Mouse (Mus musculus): ENCODE measurements around the gene Rap1gds1. TPM values are rescaled to one million over a fixed set of nuclear protein-coding genes. Genes with fewer than 3 reads are reported as not detected.

The Rap1gds1 gene
- total RNA-seq, 4 experiments from 2014 or later, result 210 to 228 (median 216) TPM

DNA sequence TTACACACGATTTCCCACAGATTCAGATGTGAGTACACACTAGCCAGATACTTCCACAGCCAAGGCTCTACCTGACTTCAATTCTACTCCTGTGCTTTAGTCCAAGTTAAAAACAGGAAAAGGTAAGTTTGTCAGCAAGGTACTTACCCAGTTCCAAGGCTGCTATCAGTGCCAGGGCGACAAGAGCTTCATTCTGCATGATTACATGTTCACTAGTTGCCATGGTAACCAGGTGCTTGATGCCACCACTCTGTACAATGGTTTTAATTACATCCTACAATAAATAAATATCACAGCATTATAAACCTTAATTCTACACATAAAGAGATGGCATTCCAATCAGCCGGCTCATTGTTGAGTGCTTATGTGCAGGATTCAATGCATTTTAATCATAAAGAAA lies 129.5 kb downstream of the Rap1gds1 start:
- DNase-seq (ENCODE audit: low spot score in 2 of 2), result no peak

DNA sequence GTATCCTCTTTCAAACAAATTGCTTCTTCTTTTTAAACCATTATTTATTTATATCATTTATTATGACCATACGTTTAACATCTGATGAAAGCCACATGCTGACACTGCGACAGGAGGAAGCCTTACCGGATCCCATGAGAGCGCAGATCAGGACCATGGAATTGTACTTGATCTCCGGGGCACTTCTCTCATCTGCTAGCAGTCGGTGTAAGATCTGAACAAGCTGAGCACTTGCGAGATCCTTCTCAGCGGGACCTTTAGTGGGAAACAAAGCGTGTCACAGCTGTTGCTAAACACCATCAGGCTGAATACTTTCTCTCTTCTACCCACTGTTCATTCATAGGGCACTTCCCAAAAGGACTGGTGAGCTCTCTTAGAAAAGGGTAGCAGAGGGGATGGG lies 133.4 kb downstream of the Rap1gds1 start:
- DNase-seq (ENCODE audit: low spot score in 2 of 2), result no peak

DNA sequence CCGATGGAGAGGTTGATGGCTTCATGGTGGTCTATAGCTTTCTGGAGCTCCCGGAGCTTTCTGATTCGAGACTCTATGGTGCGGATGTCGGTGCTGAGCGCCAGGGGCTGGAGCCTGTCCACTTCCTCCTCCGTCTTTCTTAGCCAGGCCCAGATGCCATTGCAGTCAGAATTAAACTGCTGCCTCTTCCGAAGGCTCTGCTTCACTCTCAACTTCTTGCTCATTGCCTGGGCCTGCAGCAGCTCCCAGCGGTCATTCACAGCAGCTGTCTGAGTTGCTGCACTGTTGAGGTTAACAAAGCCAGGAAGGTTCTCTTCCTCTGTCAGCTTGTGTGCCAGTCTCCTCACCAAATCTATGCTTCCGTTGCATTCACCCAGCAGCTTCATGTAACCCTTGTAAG lies 137.8 kb downstream of the Rap1gds1 start:
- no peak for DNase-seq (ENCODE audit: low spot score in 2 of 2)

DNA sequence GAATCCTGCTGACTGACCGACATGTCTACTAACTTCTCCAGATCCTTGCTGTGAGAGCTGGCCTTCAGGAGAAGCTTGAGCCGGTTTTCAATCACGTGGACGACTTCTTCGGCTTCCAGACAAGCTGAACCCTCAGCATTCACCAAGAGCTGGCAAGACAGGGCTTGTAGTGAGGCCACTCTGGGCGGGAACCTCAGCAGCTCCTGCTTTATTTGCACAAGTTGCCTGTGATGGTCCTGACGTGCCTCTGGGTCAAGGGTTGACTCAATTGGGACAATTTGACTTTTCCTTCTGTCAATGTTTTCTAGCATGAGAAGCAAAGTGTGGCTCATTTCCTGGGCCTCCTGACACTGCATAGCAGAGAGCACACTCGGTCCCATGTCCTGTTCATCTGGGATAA lies 138.2 kb downstream of the Rap1gds1 start:
- DNase-seq (ENCODE audit: low spot score in 2 of 2), result no peak

DNA sequence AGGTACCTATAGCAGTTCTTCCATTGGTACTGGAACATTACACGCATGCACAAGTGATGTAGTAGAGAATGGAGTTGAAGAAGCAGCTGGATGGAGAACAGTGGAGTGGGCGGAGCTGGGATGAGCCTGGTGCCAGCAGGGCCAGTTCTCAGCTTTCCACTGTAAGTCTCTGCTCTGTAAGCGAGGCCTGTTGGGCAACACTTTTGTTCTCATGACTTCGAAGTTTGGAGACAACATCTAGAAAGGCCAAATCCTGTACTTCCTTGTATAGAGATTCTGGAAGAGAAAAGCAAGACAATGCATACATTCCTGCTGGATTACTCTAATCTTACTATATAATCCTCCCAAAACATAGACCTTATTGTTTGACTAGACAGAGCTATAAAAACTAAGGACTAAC lies 147.6 kb downstream of the Rap1gds1 start:
- DNase-seq (ENCODE audit: low spot score in 2 of 2), result no peak

DNA sequence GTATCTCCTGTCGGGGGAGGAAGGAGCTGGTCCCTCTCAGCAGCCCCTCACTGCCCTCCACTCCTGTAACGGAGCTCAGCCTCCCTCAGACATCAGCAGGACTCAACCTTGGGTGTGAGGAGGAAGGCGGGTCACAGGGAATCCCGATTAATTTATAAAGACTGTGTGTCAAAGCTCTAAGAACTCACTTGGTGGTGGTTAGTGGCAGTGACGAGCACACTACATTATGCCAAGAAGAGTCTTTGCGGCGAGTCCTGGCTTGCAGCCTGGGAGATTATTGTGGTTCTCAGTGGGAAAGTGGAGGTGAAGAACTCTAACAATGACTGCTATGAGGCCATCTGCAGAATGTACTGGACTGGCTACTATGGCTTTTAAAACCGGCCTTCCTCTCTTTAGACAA lies 148.8 kb downstream of the Rap1gds1 start:
- DNase-seq (ENCODE audit: low spot score in 2 of 2), result no peak

DNA sequence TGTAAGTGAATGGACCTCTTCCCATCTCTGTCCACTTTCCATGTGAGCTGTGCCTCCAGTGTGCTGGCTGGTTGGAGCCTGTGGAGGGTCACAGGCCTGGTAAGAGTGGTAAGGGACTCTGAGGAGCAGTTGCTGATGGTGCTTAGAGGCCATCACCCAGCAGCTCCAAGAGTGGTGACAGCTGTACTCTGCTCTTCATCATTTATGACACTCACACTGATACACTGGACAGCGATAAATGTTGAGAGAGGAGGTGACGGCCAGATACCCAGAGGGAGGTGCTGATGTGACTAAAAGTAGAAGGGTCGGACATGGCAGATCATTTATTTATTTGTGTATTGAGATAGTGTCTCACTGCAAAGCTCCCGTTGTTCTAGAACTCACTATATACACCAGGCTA lies 156.8 kb downstream of the Rap1gds1 start:
- no peak for DNase-seq (ENCODE audit: low spot score in 2 of 2)

DNA sequence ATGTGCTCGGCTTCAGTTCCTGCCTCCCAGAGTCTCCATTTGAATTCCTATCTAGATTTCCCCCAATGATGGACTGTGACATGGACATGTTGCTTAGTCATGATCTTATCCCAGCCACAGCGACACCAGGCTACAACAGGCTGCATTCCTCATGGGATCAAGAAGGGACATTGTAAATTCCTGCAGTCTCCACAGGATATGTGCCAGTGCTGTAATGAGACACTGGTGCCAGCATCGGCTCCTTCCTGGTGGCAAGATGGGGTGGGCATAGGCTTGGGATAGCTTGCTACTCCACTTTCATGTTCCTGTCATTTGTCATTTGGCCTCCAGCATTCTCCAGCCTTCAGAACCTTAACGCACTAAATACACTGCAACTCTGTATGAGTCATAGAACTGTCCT lies 158.0 kb downstream of the Rap1gds1 start:
- no peak for DNase-seq (ENCODE audit: low spot score in 2 of 2)

DNA sequence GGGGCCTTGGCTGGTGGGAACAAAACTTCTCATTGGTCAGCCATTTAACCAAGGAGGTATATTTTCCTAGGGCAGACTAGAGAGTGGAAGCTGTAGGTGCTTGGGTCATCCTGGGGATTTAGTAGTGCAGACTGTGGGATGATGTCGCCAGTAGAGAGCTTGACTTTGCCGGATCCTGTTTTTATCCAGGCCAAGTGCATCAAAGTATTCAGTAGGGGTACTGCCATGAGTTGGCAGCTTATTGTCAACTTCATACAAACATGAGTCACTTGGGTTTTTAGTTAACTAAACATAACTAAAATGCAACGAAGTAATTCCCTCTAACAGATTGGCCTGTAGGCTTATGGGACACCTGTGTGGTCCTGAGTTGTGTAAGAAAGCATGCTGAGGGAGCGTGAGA lies 158.4 kb downstream of the Rap1gds1 start:
- no peak for DNase-seq (ENCODE audit: low spot score in 2 of 2)

DNA sequence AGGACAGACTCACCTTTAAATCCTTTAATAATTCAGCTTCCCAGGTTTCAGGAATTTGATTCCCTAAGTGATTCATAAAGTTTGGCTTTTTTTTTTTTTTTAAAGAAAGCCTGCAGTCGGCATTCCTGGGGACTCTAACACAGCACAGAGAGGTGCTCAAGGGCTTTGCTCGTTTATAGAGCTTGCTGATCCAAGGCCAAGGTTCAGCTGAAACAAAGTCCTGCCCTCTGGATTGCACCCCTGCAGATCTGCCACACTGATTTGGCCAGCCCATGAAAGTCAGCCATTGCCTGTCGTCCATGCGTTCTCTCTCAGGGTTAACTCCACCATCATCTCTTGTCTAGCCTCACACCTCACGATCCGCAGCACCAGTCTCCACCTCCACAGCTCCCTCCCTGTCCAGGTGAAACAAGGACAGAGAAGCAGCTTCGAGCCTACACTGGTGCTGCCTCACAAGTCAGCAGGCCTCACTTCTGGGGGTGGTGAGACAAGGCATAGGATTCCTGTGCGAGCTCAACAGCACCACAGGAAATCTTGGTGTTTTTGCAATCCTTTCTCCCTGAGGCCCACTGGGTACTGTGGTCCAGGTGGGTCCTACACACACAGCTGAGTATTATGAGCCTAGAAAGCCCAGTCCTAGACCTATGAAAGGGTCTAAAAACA lies 160.2 kb downstream of the Rap1gds1 start:
- no peak for DNase-seq (ENCODE audit: low spot score in 2 of 2)

DNA sequence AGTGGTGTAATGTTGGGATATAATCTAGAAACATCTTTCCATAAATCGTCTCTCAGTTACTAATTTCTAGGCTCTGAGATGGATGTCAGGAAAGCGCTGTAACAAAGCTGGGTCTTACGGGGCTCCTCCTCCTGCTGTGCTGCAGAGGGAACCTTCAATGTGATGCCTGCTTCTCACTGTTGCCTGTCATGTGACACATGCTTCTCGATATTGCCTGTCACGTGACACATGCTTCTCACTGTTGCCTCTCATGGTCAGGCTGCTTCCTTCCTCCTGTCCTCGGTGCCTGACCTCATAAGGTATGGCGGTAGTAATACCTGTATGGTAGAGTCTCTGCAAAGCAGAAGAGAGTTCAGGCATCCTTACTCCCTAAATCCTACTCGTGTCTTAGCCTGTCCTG lies 162.5 kb downstream of the Rap1gds1 start:
- DNase-seq (ENCODE audit: low spot score in 2 of 2), result no peak

DNA sequence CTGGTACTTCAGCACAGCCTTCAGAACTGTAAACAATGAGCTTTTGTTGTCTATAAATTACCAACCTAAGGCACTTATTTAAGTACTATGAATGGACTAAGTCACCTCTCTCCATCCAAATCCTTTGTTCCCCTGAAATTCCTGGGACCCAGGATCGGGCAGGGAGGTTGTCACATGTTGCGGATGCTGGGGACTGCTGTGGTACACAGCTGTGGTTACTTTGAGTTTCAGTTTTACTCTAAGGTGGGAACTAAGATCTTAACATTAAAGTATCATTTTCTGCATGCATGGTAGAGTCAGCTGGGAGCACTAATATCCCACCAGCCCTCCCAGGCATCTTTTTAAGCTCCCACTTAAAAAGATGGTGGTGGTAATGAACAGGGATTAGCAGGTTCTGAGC lies 165.7 kb downstream of the Rap1gds1 start:
- no peak for DNase-seq (ENCODE audit: low spot score in 2 of 2)

DNA sequence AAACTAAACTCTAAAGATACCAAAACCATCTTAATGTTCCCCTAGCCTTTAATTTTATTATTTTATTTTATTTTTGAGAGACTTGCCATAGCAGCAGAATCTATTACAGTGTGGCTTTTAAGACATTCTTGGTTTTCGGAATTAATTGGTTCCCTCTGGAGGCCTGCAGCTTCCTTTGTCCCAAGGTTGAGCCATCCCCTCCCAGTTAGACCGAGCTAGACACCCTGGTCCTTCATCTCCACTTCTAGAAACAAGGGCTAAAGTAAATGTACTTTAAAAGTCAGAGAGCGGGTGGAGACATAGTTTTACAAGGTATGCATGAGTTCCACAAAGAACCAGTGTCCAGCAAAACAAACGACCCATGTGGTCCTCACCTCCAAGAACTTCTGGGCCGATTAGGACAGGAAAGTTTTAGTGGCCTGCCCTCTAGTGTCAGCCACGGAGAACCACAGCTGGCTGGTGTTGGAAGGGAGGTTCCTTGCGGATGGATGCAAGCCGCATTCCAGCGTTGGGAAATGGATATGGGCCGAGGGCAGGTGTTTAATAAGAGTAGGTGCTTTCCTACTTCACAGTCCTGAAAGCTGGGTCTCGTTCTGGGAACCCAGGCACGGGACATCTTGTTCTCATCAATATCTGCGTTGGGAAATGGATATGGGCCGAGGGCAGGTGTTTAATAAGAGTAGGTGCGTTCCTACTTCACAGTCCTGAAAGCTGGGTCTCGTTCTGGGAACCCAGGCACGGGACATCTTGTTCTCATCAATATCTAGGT lies 168.7 kb downstream of the Rap1gds1 start:
- peak; percentile 56 to 62 for DNase-seq (ENCODE audit: low spot score in 2 of 2)

DNA sequence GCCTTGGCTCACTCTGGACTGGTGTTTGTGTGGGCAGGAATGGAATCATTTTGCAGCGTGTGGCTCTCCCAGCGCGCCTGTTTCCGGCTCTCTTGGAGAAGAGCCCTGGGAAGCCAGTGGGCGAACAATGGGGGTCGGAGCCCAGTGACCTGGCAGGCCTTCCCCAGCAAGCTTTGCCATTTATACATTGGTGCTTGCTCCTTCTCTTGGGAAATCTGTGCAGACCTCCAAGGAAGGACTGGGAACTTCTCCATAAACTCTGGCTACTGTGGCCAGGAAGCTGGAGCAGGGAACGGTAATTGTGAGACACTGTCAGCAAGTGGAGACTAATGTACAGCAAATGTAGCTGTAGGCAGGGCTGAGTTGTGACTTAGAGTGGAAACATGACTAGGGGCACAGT lies 169.3 kb downstream of the Rap1gds1 start:
- DNase-seq (ENCODE audit: low spot score in 2 of 2), result peak in 1 of 2 experiments; percentile 31

DNA sequence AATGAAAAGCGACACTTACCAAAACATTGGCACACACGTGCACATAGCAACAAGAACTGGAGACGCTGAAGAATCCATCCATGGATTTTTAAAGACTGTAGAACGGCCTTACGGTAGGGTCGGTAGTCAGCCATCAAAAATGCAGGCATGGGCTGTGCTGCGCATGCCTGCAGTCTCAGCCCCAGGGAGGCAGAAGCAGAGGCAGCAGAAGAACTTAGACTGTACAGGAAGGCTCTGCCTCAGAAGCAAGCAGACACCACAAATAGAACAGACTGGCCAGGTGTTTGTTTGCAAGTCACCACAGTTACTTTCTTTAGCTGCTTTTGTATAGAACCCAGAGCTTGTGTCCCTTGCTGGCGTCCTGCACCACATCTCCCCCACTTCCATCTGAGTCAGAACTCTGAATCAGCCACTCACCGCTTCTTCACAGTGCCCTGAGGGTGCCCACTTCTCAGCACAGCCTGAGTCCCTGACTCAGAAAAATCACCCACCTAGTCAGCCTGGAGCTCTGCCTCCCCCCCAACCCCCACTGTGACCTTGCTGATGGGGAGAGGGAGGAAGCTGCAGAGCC lies 174.3 kb downstream of the Rap1gds1 start:
- no peak for DNase-seq (ENCODE audit: low spot score in 2 of 2)

DNA sequence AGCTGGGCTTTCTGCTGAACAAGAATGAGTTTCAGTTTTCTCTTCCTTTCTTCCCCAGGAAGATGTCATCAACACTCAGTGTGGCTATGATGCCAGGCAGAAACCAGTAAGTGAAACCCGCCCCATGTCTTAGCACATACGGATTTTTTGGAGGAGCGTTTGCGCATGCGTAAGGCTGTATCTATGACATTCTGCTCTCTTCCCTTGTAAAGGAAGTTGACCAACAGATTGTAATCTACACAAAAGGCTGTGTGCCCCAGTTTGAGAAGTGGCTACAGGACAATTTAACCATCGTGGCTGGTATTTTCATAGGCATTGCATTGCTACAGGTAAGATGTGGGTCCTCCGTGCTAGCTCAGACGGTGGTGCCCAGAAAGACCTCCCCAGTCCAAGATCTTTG lies 176.9 kb downstream of the Rap1gds1 start:
- no peak for DNase-seq (ENCODE audit: low spot score in 2 of 2)

DNA sequence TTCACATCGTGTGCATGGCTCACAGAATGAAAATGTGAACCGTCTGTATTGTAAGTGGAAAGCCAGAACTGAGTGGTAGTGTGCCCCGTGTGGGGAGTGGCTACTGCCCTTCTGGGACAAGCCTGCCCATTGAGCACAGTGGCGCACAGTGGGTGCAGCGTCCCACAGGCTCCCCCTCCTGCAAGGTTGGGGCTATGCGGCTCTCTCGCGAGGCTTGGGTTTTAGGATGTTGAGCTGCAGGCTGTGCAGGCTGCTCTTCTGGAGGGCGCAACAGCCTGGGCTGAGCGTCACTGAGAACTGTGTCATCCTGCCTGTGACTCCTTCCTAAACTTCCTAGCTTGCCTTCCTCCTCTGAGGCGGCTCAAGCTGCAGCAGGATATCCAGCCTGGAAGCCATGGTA lies 177.5 kb downstream of the Rap1gds1 start:
- no peak for DNase-seq (ENCODE audit: low spot score in 2 of 2)

DNA sequence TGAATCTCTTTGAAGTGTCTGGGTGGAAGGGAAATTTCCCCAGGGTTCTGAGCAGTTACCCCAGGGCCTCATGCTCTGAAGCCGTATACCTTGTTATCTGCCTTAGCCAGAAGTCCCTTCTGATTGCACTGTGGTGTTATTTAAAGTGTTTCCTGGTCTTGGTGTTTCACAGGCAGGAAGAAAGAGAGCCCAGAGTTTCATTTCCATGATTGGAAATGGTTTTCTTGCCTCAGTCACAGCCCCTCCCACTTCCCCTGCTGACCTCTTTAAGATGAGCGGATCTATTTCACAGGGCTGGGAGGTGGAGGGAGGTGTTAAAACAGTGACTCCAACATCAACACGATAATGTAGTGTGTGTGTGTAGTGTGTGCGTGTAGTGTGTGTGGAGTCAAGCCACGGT lies 181.5 kb downstream of the Rap1gds1 start:
- DNase-seq (ENCODE audit: low spot score in 2 of 2), result no peak

DNA sequence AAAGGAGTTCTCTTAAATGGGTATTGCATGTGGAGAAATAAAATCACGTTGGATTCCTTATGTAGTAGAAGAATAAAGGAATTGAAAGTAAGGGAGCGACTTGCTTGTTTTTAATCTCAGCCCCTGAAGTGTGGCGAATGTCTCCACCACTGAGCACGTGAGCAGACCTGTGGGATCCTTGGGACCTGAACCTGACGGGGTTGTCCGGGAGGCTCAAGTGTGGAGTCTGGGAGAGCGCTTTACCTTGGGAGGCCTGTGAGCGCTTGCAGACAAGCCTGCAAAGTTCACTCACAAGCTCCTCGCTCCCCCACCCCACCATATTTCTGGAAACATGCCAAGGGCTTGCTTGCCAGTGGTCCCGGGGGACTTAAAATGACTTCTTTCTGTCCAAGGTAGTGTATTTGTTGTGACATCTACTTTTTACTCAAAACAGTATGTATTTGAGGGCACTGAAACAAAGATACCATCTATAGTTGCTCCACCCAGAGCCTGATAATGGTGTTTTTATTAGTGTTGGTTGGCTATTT lies 185.2 kb downstream of the Rap1gds1 start:
- no peak for DNase-seq (ENCODE audit: low spot score in 2 of 2)

DNA sequence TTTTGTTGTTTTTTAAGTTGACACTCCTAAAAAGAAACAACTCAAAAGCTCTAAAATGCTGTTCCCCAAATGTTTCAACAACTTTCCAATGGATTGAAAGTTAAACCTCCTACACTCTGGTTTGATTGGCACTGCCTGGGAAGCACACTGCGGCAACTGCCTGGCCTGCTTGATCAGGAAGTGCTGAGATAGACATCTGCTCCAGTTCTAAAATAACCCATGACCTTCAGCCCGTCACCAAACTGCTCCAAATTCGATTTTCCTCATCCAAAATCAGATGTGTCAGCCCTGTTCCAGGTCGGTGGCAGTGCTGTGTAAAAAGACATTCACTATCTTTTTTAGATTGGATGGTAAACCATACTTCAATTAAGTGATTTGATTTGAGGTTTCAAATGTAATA lies 185.8 kb downstream of the Rap1gds1 start:
- peak in 1 of 2 experiments; percentile 41 for DNase-seq (ENCODE audit: low spot score in 2 of 2)

DNA sequence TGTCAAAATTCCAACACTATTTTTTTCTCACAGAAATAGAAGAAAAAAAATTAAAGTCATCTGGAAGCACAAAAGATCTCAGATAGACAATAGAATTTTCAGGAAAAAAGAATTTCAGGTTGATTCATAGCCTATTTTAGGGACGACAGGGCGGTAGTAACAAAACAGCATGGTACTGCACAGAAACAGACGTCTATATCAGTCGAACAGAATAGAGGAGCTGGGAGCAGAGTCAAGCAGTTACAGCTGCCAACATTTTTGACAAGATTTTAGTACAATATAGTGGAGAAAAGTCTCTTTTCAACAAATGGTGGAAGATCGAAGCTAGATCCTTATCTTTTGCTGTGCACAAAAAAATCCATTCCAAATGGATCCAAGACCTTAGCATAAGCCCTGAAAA lies 188.9 kb downstream of the Rap1gds1 start:
- DNase-seq (ENCODE audit: low spot score in 2 of 2), result no peak

DNA sequence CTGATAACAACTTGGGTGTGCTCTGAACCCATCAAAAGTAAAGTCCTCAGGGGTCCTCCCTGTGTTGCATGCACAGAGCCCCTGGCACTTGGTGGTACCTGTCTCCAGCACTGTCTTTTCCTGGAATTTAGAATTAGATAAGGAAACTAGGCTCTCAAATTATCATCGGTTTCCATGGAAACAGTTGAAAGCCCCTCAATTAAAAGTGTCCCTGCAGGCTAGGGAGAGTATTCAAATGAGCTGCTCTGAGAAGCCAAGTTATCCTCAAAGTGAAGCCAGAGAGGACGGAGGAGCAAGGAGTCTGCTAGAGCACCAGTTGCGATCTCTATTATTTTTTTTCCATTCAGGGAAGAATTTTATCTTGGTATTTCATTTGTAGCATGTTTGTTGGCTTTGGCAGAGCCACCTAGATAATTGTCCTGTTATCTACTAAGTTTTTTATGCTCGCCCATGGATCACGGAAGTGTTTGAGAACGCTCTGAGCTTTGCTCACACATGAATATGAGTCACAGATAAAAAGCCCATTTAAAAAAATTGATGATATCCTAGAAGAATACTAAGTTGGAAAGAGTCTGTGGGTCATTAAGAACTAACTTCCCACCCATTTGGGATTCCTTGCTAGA lies 193.2 kb downstream of the Rap1gds1 start:
- no peak for DNase-seq (ENCODE audit: low spot score in 2 of 2)
